Mouse (Mus musculus): ENCODE data around the gene Ablim2. TPM values are rescaled to one million over a fixed set of nuclear protein-coding genes. Genes with fewer than 3 reads are reported as not detected.

Ablim2 gene
- total RNA-seq, 2 experiments from 2014 or later = not detected

- ATAC-seq (replicated peaks; ENCODE audit: low FRiP score, poor library complexity, severe bottlenecking) = no peak
These were observed 45.7 kb downstream of the Ablim2 start for GRCm38 (mm10) chr5:35803416-35803815.

DNA sequence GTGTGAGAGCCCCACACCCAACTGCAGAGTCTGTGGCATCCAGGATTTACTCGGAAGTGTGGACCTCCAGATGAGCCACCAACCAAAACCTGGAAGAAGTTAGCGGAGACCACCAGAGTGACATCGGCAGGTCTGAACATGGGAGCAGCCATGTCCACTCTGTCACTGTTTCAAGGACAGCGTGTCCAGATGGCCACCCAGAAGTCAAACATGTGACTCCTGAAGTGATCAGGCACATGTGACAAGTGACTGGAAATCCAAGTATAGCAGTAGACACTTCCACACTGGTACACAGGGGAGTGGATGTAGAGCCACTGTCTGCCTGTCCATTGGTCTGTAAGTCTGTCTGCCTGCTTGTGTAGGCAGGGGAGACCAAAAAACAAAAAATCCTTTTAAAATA, 47.0 kb downstream of the Ablim2 start:
- no peak for ATAC-seq (replicated peaks; ENCODE audit: low FRiP score, poor library complexity, severe bottlenecking)

GRCm38 (mm10) chr5:35805209-35805608, 47.5 kb downstream of the Ablim2 start:
- ATAC-seq (replicated peaks; ENCODE audit: low FRiP score, poor library complexity, severe bottlenecking) = no peak

GRCm38 (mm10) chr5:35807018-35807417, 49.3 kb downstream of the Ablim2 start:
- ATAC-seq (replicated peaks; ENCODE audit: low FRiP score, poor library complexity, severe bottlenecking) = no peak

DNA sequence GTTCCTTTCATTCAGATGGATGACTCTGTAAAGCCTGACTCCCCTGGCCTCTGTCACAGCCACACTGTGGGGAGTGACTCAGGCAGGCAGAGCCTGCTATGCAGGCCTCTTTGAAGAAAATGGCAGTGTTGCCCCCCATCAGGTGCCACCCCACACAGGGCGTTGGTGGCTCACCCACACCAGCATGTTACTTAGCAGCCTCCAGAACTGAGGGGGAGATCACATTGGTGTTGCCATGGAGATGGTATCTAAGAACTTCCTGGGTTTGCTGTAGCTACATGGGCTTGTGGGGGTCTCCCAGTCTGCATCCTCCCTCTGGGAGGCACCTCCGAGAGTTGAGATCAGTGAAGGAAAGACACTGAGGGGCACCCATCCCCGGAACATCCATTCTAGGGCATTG, 52.8 kb downstream of the Ablim2 start:
- ATAC-seq (replicated peaks; ENCODE audit: low FRiP score, poor library complexity, severe bottlenecking) = no peak

DNA sequence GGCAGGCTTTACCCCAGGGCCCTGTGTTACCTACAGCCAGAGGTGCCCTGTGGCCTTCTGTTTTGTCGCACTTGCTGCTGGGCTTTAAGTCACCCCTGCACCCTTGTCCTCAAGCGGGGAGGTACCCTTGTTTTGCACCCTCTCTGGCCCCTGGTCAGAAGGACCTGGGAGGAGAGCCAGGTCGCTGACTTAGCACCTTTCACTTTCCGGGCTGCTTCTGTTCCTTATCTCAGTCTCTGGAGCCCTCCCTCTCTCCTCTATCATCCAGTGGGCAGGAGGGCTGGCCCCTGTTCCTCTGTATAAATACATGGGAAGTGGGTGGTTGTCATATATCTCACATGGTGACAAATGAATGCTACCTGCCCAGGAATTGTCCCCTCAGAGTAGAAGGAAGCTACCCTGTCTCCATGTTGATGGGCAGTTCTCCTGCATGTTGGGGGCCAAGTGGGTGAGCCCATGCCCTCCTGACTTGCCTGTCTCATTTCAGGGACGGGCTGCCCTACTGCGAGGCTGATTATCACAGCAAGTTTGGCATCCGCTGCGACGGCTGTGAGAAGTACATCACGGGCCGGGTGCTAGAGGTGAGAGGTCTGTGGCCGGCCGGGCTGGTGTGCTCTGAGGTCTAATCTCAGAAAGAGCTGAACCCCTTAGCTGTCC, 54.1 kb downstream of the Ablim2 start:
- ATAC-seq (replicated peaks; ENCODE audit: low FRiP score, poor library complexity, severe bottlenecking) = no peak

GRCm38 (mm10) chr5:35814334-35814941, 56.8 kb downstream of the Ablim2 start:
- ATAC-seq (replicated peaks; ENCODE audit: low FRiP score, poor library complexity, severe bottlenecking) = no peak

DNA sequence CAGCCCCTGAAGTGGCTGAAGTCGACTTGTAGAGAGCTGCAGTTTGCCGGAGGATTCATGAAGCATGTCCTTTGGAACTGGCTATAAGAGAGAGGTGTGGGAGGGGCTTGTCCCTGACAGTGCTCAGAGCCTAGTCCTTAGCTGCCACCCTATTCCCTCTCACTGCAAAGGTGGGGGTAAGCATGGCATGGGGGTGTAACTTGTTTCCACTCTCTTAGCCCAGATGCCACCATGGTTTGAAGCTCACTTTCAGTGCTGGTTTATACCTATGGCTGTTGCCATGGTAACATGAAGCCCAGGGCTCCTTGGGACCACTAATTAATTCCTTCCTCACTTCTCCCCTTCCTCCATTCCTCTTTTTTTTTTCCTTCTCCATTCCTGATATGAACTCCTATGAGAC, 57.4 kb downstream of the Ablim2 start:
- no peak for ATAC-seq (replicated peaks; ENCODE audit: low FRiP score, poor library complexity, severe bottlenecking)

DNA sequence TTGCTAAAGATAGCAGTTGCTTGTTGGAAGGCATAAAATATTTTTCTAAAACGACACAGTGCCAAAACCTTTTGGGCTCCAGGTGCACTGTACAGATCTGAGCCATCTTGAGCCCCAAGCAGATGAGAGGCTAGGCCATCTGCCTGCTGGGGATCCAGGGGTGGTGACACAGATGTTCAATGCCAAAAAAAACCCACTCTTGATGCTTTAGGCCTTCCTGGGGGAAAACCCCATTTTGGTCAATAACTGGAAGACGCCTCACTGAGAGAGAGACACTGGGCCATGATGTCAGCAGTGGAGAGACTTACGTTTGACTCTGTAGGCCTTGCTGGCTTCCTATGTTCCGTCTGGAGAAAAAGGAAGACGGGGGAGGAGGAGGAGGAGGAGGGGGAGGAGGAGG, 59.6 kb downstream of the Ablim2 start:
- no peak for ATAC-seq (replicated peaks; ENCODE audit: low FRiP score, poor library complexity, severe bottlenecking)

DNA sequence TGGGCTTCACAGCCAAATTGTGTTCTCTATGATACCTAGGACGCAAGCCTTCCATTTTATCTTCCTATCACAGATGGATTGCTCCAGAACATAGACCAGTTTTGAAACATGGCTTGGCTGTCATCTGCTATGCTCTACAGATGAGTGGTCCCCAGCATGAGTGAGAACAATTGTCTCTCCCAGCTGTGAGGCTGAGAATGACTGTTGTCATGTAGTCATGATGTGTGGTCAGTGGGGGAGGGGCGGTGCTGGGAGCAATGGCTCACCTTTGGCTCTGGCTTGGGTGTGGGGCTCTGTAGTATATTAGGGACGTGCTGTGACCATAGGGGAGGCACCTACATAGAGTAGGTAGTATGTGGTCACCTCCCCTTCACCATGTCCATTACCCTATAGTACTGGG, 60.2 kb downstream of the Ablim2 start:
- no peak for ATAC-seq (replicated peaks; ENCODE audit: low FRiP score, poor library complexity, severe bottlenecking)

- ATAC-seq (replicated peaks; ENCODE audit: low FRiP score, poor library complexity, severe bottlenecking) = no peak
These were observed 65.0 kb downstream of the Ablim2 start for GRCm38 (mm10) chr5:35822721-35823120.

DNA sequence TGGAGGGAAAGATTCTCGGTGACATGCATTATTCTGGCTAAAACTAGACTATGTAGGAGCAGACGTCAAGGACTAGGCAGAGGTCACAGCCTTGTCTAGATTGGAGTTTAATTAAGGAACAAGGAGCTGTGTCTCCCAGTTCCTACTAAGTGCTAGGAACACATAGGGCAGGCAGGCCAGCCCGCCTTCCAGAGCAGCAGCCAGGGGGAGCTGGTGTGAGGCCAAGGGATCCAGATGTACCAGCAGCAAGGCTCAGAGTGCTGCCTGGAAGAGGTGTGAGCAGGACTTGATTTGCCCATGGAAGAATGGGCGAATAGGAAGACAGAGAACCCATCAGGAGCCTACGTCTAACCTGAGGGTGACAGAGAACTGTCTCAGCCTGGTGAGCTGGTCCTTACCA, 68.8 kb downstream of the Ablim2 start:
- no peak for ATAC-seq (replicated peaks; ENCODE audit: low FRiP score, poor library complexity, severe bottlenecking)

DNA sequence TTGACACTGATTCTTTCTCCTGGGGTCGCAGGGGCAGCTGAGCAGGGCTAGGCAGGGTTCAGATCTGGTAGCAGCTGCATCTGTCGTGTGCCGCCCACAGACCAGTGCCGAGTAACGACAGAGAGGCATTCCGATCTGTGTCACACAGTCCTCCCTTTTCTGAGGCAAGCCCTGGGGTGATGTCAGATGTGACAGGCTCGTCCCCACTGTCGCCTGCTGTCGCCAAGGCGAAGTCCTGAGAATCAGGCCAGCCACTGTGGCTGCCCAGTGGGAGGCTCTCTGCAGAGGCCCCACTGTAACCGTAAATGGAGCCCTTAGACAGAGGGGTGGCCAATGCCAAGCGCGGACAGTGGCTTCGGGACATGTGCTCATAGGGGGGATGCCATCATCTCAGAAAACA, 69.4 kb downstream of the Ablim2 start:
- ATAC-seq (replicated peaks; ENCODE audit: low FRiP score, poor library complexity, severe bottlenecking) = no peak

GRCm38 (mm10) chr5:35827856-35828255, 70.2 kb downstream of the Ablim2 start:
- ATAC-seq (replicated peaks; ENCODE audit: low FRiP score, poor library complexity, severe bottlenecking) = no peak

GRCm38 (mm10) chr5:35830101-35830500, 72.4 kb downstream of the Ablim2 start:
- no peak for ATAC-seq (replicated peaks; ENCODE audit: low FRiP score, poor library complexity, severe bottlenecking)

DNA sequence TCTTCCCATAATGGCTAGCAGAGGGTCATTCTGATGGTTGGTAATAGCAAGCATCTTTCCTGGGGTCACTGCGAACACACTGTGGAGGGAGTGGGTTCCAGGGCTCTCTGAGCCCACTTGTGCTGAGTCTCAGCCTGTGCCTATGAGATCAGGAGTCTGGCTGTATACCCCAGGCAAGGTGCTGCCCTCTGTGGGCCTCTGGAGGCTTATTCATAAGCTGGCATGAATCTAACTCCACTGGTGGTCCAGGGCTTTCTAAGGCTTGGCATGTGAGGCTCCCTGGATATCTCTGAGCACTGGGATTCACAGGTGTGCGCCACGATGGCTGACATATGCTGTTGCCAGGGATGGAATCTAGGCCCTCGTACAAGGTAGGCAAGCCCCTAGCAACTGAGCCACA, 76.2 kb downstream of the Ablim2 start:
- no peak for ATAC-seq (replicated peaks; ENCODE audit: low FRiP score, poor library complexity, severe bottlenecking)

DNA sequence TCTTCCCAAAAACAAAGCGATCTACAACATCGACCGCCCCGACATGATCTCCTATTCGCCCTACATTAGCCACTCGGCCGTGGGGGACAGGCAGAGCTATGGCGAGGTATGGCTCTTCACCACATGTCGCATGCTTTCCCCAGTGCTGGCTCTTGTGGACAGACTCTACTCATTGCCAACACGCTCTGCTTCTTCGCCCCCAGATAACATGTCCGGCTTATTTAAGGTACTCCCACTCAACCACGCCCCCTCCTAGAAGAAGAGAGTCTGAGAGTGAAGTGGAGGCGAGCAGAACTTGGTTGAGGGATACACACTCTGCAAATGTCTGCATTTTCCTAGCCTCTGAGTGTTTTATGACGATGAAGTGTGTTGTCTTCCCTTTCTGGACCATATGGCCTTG, 79.3 kb downstream of the Ablim2 start:
- no peak for ATAC-seq (replicated peaks; ENCODE audit: low FRiP score, poor library complexity, severe bottlenecking)

- ATAC-seq (replicated peaks; ENCODE audit: low FRiP score, poor library complexity, severe bottlenecking) = no peak
These were observed 81.6 kb downstream of the Ablim2 start for GRCm38 (mm10) chr5:35839262-35839661.

DNA sequence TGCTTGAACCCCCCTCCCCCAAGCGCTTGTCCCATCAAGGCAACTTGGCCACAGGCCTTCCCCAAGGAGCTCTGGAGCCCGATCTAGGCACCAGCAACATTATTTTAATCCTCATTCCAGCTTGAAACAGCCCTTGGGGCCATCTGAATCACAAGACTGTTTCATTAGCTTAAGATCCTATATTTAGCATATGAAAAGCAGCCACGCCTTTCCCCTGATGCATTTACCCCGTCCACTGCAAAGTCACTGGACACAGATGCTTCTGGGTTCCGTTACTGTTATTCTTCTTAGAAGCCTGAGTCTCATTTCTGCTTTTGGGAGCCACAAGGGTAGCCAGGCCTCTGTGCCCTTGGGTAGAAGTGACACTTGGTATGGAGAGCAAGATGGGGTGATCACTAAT, 93.8 kb downstream of the Ablim2 start:
- no peak for ATAC-seq (replicated peaks; ENCODE audit: low FRiP score, poor library complexity, severe bottlenecking)

GRCm38 (mm10) chr5:35853463-35853862, 95.8 kb downstream of the Ablim2 start:
- ATAC-seq (replicated peaks; ENCODE audit: low FRiP score, poor library complexity, severe bottlenecking) = no peak

- ATAC-seq (replicated peaks; ENCODE audit: low FRiP score, poor library complexity, severe bottlenecking) = no peak
These were observed 98.6 kb downstream of the Ablim2 start for GRCm38 (mm10) chr5:35856245-35856644.

- ATAC-seq (replicated peaks; ENCODE audit: low FRiP score, poor library complexity, severe bottlenecking) = no peak
These were observed 100.4 kb downstream of the Ablim2 start for GRCm38 (mm10) chr5:35858069-35858468.

All from erythroblast, adult 5-6 weeks (primary cell).